Mouse (Mus musculus) bone marrow macrophage, adult 2 months (primary cell): ENCODE data around the gene Hfe2. TPM values are rescaled to one million over a fixed set of nuclear protein-coding genes. Genes with fewer than 3 reads are reported as not detected.
A peak's percentile ranks its signal among the peaks of the same experiment; 100 is the strongest.

Experiments
- H3K27ac ChIP-seq: 2 replicates; pipeline ENCODE4 v1.5.1; 2012; ENCODE audit warnings: low read depth, low read length; ENCODE audit not compliant: insufficient read depth
- H3K4me1 ChIP-seq: 2 replicates; pipeline ENCODE4 v1.6.1; 2012; ENCODE audit warnings: low read length; ENCODE audit not compliant: control insufficient read depth, insufficient read depth
- H3K4me3 ChIP-seq: 2 replicates; pipeline ENCODE4 v1.5.1; 2012; ENCODE audit warnings: mild to moderate bottlenecking, low read length, moderate library complexity; ENCODE audit not compliant: insufficient read depth
- CTCF ChIP-seq: IDR thresholded peaks from 2 replicates; pipeline ENCODE4 v1.5.1; 2012; ENCODE audit warnings: low read depth, mild to moderate bottlenecking, low read length, moderate library complexity
- POLR2A ChIP-seq: IDR thresholded peaks from 2 replicates; pipeline ENCODE4 v1.6.1; 2012; ENCODE audit warnings: mild to moderate bottlenecking, low read depth, low read length, borderline replicate concordance
- polyA plus RNA-seq: library from polyadenylated mRNA; stranded (reverse); fragments of >200 nt; gene quantifications from 2 replicates; pipeline ENCODE4 v1.2.4, GENCODE M21; 2012; ENCODE audit not compliant: missing spikeins, insufficient read depth, insufficient read length

Gene Hfe2
- polyA plus RNA-seq, 1 experiment = not detected

DNA sequence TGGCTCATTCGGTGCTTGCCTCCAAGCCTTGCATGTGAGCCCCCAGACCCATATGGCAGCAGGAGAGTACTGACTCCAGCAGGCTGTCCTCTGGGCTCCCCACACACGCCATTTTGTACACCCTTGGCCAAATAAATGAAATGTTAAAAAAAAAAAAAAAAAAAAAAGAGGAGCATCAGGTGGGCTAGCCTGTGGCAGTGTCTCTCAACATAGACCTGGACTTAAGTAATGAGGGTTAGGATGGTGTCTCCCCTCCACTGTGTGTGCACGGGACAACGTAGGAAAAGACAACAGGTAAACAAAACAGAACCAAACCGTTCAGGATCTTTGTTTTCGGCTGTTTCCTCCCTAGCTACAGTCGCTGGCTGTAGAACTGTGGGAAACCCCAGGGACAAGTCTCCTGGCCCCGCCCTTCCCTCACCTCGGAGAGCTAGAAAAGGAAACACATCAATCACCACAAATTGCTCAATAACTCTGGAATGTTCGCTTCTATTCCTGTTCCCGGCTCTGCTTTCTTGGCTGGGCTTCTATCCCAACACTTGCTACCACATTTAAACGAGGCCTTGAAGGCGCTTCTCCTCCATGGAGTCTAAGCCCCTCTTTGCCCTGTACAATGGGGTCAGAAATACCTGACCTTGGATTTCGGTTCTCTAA is 51.2 kb downstream of the Hfe2 start:
- peak overlapping the region; percentile 55 for H3K4me3 ChIP-seq
- TF ChIP-seq CTCF (no peak), POLR2A (peak; percentile 8; the same call in 1 of the 2 replicates)
- H3K4me1 ChIP-seq = peaks cover 45% of the 10 kb centered on the region
- H3K27ac ChIP-seq = peak overlapping the region; percentile 98

DNA sequence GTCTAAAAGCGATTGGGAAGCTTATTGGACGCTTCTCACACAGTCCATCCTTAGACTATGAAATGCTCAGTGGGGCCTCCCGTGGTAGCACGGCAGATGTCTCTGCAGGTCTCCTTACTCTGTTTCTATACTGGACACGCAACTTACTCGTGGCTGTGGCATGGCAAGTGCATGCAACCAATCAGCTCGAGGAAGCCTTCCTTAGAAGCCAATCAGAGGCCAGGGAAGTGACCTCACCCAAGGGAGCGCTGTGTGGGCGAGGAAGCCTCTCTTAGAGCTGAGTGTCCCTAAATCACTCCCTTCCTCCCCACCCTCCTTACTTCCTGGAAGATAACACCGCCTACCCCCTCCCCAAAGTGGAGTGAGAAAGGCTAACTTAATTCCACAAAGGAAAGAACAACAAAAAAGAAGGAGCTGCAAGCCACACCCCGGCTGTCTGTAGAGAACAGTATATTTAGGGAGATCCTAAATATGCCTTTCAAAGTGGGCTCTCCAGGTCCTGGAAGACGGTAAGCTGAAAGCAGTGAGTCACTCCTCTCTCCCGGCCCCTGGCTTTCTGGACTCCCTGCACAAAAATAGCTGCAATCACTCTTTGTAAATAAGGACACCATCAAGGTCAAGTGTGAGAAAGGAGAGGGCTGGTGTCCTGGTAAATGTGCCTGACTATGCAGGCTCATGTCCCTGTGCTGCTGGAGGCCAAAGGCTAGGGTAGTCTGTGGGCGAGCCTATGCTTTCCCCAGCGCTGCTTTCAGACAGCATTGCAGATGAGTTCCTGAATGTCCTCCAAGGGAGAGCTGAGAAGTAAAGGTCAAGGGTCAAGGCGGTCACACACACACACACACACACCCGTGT is 51.9 kb downstream of the Hfe2 start, which contains the start of gene Gm16253:
Gm16253 (plus strand) TSS at position 295 of the 852 bp plus-strand sequence.
- Histone ChIP-seq H3K4me1 (peaks cover 37% of the 10 kb centered on the region), H3K4me3 (peak within 1 kb of the TSS; percentile 55), H3K27ac (peak within 1 kb of the TSS; percentile 98)
- TF ChIP-seq CTCF (no peak), POLR2A (no peak)

DNA sequence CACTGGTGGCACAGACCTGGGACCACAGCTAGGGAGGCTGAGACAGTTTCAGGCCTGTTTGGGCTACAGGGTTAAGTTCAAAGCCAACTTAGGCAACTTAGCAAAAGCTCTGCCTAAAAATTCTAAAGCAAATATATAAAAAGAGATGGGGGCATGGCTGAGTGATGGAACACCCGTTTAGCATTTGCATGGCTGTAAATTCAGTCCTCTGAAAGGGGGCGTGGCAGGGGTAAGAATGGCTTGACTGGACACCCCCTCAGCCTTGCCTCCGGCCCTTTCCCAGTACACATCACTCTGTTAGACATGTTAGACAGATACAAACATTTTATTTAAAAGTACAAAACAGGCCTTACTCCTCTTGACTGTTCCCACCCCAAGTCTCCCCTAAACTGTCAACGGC is 52.6 kb downstream of the Hfe2 start:
- Histone ChIP-seq H3K27ac (peak overlapping the region; percentile 96), H3K4me3 (peak overlapping the region; percentile 47), H3K4me1 (peaks cover 33% of the 10 kb centered on the region)
- TF ChIP-seq POLR2A (no peak), CTCF (no peak)

Other genes with a start within 250 kb of the Hfe2 start
- gene Fcgr1, start 231.2 kb upstream of the Hfe2 start, polyA plus RNA-seq = 153 and 166 TPM in 2 replicates
- gene BC107364, start 72.9 kb upstream of the Hfe2 start, polyA plus RNA-seq = not detected in 2 replicates
- gene Txnip, start 32.8 kb downstream of the Hfe2 start, polyA plus RNA-seq = 868 and 944 TPM in 2 replicates
- not detected in 2 replicates for gene Gm16253, start 51.8 kb downstream of the Hfe2 start, polyA plus RNA-seq
- gene Polr3gl, start 69.0 kb downstream of the Hfe2 start, polyA plus RNA-seq = 111 and 129 TPM in 2 replicates
- 0.28 TPM in 1 of 2 replicates, not detected in the other for gene Ankrd34a, start 71.5 kb downstream of the Hfe2 start, polyA plus RNA-seq
- gene Lix1l, start 76.0 kb downstream of the Hfe2 start, polyA plus RNA-seq = 21.8 and 23.4 TPM in 2 replicates
- gene Rbm8a, start 104.8 kb downstream of the Hfe2 start, polyA plus RNA-seq = 109 and 163 TPM in 2 replicates
- 25.7 and 32.6 TPM in 2 replicates for gene Pex11b, start 110.2 kb downstream of the Hfe2 start, polyA plus RNA-seq
- gene Gm42957, start 110.3 kb downstream of the Hfe2 start, polyA plus RNA-seq = not detected in 2 replicates
- gene Itga10, start 120.4 kb downstream of the Hfe2 start, polyA plus RNA-seq = 0.28 and 0.44 TPM in 2 replicates
- gene Ankrd35, start 145.0 kb downstream of the Hfe2 start, polyA plus RNA-seq = not detected in 2 replicates
- gene Pias3, start 171.2 kb downstream of the Hfe2 start, polyA plus RNA-seq = 43.5 and 44.0 TPM in 2 replicates
- not detected in 2 replicates for gene Nudt17, start 183.4 kb downstream of the Hfe2 start, polyA plus RNA-seq
- gene Polr3c, start 202.5 kb downstream of the Hfe2 start, polyA plus RNA-seq = 41.6 and 49.1 TPM in 2 replicates
- gene Rnf115, start 202.5 kb downstream of the Hfe2 start, polyA plus RNA-seq = 69.5 and 74.8 TPM in 2 replicates